Mouse (Mus musculus): ENCODE measurements around the gene Shld1.
A peak's percentile ranks its signal among the peaks of the same experiment; 100 is the strongest.

The Shld1 gene

GRCm38 (mm10) chr2:132686756-132687737 is at the start of gene Shld1:
Shld1 (plus strand) TSS chr2:132686931.
- peak; percentile 85 to 90 for DNase-seq (ENCODE audit: low spot score in 2 of 2)

GRCm38 (mm10) chr2:132638306-132638705 is 48.4 kb upstream of the Shld1 start:
- no peak for DNase-seq (ENCODE audit: low spot score in 2 of 2)

GRCm38 (mm10) chr2:132639337-132639736 is 47.4 kb upstream of the Shld1 start:
- no peak for DNase-seq (ENCODE audit: low spot score in 2 of 2)

- DNase-seq (ENCODE audit: low spot score in 2 of 2): no peak
Observed at GRCm38 (mm10) chr2:132641196-132641595, 45.5 kb upstream of the Shld1 start.

- peak in 1 of 2 experiments; percentile 45 for DNase-seq (ENCODE audit: low spot score in 2 of 2)
Observed at GRCm38 (mm10) chr2:132643161-132643560, 43.6 kb upstream of the Shld1 start.

- no peak for DNase-seq (ENCODE audit: low spot score in 2 of 2)
Observed at GRCm38 (mm10) chr2:132646856-132647745, 39.6 kb upstream of the Shld1 start.

GRCm38 (mm10) chr2:132649352-132649870 is 37.3 kb upstream of the Shld1 start:
- no peak for DNase-seq (ENCODE audit: low spot score in 2 of 2)

- DNase-seq (ENCODE audit: low spot score in 2 of 2): no peak
Observed at GRCm38 (mm10) chr2:132650546-132650945, 36.2 kb upstream of the Shld1 start.

- no peak for DNase-seq (ENCODE audit: low spot score in 2 of 2)
Observed at GRCm38 (mm10) chr2:132652476-132652875, 34.3 kb upstream of the Shld1 start.

- DNase-seq (ENCODE audit: low spot score in 2 of 2): no peak
Observed at GRCm38 (mm10) chr2:132654834-132655495, 31.8 kb upstream of the Shld1 start.

- DNase-seq (ENCODE audit: low spot score in 2 of 2): no peak
Observed at GRCm38 (mm10) chr2:132657186-132657585, 29.5 kb upstream of the Shld1 start.

- DNase-seq (ENCODE audit: low spot score in 2 of 2): no peak
Observed at GRCm38 (mm10) chr2:132658412-132659120, 28.2 kb upstream of the Shld1 start.

GRCm38 (mm10) chr2:132669091-132669490 is 17.6 kb upstream of the Shld1 start:
- no peak for DNase-seq (ENCODE audit: low spot score in 2 of 2)

GRCm38 (mm10) chr2:132670290-132670689 is 16.4 kb upstream of the Shld1 start:
- DNase-seq (ENCODE audit: low spot score in 2 of 2): no peak

- no peak for DNase-seq (ENCODE audit: low spot score in 2 of 2)
Observed at GRCm38 (mm10) chr2:132672121-132672520, 14.6 kb upstream of the Shld1 start.

- no peak for DNase-seq (ENCODE audit: low spot score in 2 of 2)
Observed at GRCm38 (mm10) chr2:132676111-132676510, 10.6 kb upstream of the Shld1 start.

GRCm38 (mm10) chr2:132685001-132685400 is 1.7 kb upstream of the Shld1 start:
- DNase-seq (ENCODE audit: low spot score in 2 of 2): no peak

GRCm38 (mm10) chr2:132688611-132689021 is 1.9 kb downstream of the Shld1 start:
- DNase-seq (ENCODE audit: low spot score in 2 of 2): no peak

- DNase-seq (ENCODE audit: low spot score in 2 of 2): no peak
Observed at GRCm38 (mm10) chr2:132689188-132689568, 2.4 kb downstream of the Shld1 start.

- DNase-seq (ENCODE audit: low spot score in 2 of 2): peak; percentile 53 to 74
Observed at GRCm38 (mm10) chr2:132689569-132690231, 3.0 kb downstream of the Shld1 start.
